Mouse (Mus musculus) 3T3-L1 (cell line): ENCODE data around the gene Sgsh.
A peak's percentile ranks its signal among the peaks of the same experiment; 100 is the strongest.

ENCODE experiments used
- DNase-seq: peaks from one replicate; pipeline ENCODE4 v3.0.0-alpha.2; 2015; ENCODE audit warnings: low read depth, low spot score

Sgsh gene

DNA sequence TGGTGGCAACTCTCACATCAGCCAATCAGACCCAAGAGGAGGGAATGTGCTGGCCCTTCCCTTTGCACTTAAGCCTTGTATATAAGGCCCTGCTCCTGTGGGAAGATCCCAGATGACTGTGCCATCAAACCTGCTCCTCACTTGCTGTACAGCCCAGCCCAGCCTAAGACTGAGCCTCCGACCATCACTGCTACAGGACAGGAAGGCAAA lies 47.8 kb downstream of the Sgsh start, which contains the start of gene Card14:
Gene Card14, plus strand, starts transcription at position 111 of the 210 bp plus-strand sequence.
- DNase-seq = no peak

DNA sequence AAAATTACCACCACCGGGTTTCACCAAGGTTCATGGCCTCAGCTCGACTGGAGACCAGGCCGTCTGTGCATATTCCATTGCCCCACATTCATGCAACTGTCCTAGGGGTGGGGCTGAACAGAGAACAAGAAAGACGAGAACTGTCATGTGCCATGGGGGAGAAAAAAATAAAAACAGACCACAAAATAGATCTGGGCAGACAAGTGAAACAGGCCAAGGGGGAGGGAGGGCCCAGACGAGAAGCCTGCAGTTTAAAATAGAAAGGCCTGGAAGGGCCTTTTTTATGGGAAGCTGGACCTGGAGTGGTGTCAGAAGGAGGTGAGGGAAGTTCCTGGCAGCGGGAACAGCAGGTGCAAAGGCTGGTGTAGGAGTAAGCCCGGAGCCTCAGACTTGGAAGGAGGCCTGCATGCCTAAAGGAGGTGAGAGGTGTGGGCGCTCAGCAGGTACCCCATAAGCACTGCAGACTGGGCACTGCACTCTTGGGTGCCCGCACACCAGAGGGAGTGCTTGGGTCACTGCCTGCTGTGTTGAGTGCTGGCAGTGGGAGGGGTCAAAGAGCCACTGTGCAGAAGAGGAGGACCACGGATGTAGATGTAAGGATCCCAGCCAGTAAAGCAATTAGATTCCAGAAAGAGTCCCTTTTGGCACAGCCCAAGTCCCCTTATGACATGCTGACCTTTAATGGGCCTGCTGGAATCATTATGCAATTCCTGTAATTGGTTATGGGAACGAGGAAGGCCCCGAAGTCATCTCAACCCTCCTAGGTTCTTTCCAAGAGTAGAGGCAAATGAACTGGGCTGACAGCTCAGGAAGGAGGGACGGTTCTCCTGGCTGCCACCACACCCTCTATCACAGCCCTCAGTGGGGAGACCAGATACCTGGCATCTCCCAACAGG lies 48.3 kb downstream of the Sgsh start:
- no peak for DNase-seq

DNA sequence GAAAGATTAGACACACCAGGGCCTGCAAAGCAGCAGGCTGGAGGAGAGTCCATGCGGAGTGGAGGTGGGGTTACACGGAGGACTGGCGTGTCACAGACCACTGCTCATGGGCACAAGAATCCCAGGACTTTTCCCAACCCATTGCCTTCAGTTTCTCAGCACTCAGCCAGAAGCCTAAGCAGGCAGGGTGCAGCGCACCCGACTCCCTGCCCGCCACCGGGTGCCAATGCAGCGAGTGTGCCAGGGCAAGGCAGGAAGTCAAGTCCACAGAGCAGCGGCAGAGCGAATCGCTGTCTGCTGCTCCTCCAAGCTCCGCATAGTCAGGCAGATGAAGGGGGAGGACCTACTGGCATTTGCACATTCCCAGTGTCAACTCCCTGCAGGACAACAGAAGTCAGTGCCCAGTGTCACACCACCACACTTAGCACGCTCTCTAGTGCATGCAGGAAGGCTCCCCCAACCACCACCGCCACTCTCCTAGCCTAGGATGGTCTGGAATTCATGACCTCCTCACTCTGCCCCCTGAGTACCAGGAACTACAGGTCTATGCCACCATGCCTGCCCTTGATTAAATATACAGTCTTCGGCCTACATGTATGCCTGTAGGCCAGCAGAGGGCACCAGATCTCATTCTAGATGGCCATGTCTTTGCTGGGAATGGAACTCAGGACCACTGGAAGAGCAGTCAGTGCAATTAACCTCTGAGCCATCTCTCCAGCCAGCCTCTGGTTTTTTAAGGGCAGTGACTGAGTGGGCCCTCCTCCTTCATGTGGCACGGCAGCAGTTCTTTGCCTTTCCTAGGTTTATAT lies 50.2 kb downstream of the Sgsh start:
- peak; percentile 85 for DNase-seq

DNA sequence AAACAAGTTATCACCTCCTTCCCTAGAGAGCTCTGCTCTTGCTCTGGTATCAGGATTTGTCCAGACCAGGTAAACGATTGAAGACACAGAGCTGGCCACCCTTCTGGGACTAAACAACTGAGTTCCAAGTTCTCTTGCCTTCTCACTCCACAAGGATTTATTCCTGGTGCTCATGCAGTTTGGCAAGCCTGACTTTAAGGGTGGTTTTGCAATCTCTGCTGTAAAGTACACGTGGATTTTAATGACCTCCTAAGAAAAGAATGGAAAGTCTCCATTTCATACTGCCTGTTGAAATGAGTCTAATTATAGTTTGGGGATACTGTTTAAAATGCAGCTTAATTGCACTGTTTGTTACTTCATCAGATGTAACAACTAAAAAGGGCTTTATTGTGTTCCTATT lies 54.4 kb downstream of the Sgsh start:
- DNase-seq = peak; percentile 42

DNA sequence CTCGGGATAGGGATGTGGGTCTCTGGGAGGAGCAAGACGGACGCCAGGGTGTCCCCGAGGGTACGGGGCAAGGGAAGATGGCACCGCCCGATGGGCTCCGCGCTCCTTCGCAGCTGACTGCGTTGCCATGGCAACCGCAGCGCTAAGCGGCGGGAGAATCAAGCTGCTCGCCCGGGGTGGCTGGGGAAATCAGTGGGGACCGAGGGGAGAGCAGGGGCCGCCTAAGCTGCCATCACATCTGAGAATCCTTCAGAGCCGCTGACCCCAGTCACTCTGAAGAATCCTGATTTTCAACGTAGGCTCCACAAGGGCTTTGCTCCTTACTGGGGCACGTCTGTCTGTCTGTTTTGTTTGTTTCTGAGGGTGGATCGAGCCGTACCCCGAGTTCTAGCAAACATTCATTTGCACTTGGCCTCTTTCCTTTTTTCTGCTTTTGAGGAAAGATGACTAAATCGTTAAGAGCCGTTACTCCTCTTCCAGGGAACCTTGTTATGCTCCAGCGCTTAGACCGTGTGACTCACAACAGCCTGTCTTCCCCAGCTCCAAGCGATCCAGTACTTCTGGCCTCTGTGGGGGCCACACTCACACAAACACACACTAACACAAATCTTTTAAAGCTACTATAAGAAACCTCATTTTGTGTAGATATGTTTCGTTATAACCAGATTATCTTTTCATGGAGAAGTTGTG lies 54.9 kb downstream of the Sgsh start:
- DNase-seq = peak; percentile 77

DNA sequence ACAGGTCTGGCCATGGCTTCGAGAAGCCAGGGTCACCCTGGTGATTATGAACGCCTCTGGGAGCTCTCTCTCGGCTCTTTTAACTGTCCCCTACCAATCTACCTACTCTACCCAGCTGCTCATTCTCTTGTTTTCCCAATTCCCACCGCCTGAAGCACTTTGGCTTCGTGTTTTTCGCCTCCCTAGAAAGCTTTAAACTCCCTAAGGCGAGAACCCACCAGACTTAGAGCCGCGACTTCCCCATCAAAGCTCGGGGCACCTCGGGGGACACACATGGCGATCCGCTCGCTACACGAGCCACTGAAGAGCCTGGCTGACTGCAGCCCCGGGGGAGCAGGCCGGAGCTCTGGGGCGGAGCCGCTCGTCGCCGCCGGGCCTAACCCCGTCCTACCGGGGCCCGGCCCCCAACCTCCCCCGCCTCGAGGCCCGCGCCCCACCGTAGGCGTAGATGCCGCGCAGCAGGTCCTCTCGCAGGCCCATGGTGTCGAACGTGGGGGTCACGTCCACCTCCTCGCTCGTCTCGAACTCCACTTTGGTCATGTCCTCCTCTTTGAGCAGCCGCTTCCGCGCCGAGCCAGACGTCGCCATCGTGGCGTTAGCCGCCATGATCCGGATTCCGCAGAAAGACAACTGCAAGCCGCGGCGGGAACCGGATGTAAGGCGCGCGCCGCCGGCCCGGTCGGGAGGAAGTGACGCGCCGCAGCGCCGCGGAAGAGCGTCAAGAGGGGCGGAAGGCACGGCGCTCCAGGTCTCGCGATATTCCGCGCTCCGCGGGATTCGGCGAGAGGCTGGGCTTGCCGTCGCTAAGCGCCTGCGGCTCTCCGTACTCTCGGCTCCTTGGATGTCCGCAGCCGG lies 55.7 kb downstream of the Sgsh start, which contains the start of gene Eif4a3:
Gene Eif4a3, minus strand, starts transcription at position 699 of the 855 bp plus-strand sequence.
- peak; percentile 95 for DNase-seq

DNA sequence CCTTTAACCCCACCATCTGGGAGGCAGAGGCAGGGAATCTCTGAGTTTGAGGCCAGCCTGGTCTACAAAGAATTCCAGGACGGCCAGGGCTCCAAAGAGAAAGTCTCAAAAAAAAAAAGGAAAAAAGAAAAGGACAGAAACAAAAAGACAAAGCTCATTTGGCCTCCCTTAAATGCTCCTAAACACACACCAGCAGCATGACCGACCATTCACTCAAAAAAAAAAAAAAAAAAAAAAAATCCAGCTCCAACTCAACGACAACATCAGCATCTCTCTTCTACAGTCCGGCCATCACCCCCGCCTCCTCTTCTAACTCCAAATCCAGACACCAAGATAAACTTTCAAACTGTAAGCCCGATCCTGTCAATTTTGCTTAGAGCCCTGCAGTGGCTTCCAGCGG lies 56.4 kb downstream of the Sgsh start:
- DNase-seq = no peak

DNA sequence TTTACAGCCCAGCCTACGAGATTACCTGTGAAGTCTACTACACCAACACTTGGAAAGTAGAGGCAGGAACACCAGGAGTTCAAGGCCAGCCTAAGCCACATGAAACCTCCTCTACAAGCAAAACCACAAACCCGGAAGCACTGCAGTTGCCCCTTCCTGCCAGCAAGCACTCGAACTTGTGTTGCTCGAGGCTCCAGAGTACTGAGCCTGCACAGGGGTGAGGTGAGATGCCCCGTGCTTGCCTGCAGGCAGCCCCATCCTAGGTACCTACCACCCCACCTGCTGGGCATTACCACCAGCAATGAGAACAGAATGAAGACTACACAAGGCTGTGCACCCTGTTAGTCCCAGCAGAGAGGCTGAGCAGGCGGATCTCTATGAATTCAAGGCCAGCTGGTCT lies 57.3 kb downstream of the Sgsh start:
- DNase-seq = no peak
